Mouse (Mus musculus) ZHBTc4 (cell line): ENCODE results near the gene Eya2.

ENCODE experiments used
- DNase-seq: peaks from one replicate; pipeline ENCODE4 v3.0.0-alpha.2; 2011; ENCODE audit warnings: low read depth, low spot score

The Eya2 gene

DNA sequence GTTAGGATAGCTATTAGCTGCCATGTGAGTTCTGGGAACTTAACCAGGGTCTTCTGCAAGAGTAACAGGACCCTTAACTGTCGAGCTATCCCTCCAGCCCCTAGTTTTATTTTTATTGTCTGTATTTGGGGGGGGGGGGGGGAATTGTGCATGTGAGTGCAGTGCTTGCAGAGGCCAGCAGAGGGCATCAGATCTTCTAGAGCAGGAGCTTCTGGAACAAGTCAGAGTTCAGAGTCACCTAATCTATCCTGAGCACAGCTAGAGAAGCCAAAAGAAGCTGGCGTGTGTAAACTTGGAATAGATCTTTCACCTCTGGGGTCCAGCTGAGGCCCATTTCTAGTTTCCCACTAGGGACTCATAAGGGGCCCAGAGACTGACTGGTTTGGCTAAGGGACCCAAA, 1.1 kb upstream of the Eya2 start:
- DNase-seq: peak; percentile 60

DNA sequence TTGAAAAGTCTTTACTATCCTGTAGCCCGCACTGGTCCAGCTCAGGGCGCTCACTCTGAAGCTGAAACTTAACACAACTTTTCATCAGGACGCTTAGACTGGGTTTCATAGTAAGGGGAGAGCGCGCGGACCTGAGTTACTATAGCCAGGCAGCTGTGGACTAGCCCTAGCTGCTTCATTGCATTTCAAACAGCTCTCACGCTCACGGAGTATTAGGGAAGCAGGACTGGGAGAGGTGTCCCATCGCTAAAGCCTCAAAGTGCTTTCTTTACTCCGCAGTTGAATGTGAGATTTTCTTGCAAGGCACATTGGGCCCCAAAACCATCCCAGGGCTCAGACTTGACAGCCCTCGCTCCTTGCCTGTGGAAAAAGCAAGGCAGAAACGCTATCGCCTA, 841 bp downstream of the Eya2 start:
- peak; percentile 30 for DNase-seq

DNA sequence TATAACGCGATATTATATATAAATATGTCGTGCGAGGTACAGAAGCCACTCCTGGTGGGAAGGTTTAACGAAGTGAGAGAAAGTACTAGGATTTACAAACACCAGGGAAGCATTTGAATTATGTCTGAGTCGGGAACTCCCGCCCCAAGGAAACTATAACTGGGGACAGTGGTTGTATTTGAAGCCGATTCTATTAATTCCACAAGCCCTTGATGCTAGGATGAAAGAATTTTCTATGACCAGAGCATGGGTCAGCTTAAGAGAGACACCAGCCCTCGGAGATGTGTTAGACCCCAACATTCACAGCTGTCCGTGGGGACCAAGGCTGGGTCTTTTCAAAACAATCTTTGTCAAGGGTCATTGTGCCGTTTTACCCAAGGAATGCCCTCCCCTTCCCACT, 1.3 kb downstream of the Eya2 start:
- DNase-seq: no peak

DNA sequence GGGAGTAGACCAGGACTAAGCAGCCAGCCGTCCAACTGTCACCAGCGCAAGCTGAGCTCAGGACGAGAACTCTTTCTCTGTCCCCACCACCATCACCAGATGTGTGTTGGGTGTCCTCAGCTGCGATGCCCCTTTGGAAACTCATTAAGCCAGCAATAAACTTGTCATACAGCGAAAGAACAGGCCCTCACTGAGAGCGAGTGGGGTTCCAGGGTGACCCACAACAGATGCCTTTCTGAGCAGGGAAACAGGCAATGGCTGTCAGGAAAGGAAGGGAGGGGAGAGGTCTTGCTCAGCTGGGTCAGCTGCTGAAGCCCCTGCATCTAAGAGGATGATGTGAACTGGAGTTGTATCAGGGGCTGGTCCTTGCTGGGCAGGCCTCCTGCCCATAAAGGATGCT, 2.7 kb downstream of the Eya2 start:
- no peak for DNase-seq

DNA sequence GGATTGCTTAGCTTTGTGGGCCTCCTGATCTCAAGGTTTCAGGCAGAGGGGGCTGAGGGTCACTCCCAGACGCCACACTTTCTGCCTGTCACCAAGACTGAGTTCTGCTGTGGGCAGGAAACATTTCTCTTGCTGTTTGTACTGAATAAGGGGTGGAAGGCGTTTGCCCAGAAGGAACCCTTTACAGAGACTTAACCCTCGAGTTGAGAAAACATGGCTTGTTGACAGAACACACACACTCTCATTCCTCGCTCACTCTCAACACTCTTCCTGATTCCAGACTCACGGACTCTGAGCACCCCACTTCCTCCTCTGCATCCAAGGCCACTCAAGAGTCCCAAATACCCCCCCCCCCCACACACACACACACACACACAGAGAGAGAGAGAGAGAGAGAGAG, 3.3 kb downstream of the Eya2 start:
- no peak for DNase-seq

DNA sequence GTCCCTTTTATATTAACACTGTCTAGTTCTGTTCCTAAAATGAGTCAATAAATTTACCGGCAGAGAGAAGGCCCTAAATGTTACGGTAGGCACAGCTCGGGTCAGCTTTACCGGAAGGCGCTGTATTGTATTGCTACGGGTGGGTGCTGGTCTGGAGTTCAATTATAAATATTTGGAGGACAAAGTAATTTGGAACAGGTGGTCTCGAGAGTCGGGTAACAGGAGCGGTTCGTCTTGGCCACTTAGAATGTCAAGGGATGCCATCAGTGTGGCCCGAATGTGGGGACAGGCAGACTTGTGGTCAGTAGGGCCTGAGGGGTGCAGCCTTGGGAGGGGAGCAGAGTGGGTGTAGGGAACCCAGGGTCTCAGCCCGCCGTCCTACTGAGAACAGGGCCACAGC, 4.7 kb downstream of the Eya2 start:
- DNase-seq: no peak

DNA sequence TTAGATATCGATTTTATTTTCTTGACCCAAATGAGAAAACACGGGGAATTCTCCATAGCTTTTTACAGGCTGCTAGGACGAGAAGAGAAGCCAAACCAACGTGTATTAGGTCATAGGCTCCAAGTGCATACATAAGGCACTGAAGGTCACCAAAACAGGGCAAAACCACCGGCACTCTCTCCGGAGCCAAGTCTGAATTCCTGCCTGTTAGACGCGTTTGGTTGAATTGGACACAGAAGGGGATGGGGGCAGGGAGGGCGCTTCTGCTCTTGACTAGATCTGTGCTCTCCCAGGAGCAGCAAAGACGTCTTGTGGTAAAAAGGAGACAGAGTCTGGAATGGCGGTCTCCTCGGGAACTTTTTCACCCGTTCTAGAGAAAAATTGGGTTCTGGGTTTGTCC, 6.1 kb downstream of the Eya2 start:
- DNase-seq: peak; percentile 37

DNA sequence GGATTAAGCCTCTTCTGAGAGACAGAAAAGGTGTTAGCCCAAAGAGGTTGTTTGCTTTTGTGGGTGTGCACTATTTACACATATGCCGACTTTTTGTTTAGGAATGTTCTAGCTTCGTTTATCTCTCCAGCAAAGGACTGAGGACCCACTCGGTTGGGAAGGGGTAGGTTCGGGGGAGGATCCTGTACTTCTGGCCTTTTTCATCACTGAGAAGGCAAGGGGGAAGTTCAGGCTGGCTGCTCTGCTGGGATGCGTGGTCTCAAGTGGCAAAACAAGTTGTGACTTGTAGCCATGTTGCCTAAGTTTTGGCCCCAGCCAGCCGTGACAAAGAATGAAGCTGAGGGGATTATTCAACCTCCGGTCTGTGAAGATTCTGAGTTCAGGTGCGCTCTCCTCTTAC, 6.8 kb downstream of the Eya2 start:
- no peak for DNase-seq

DNA sequence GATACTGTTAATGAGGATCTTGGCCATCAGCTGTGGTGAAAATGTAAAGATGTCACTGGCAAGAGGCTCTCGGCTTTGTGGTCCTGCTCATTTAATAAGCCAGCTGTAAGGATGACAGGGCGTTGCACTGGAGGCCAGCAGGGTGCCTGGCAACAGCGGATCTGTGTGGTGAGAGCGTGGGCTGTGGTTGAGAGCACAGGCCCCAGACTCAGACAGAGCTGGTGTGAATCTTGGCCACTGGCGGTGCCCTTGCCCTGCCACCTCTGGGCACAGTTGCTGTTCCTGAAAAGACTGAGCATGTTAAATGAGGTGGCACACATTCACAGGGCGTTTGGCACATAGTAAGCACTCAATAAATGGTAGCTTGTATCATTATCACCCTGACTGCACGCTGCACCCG, 8.9 kb downstream of the Eya2 start:
- DNase-seq: peak; percentile 25

DNA sequence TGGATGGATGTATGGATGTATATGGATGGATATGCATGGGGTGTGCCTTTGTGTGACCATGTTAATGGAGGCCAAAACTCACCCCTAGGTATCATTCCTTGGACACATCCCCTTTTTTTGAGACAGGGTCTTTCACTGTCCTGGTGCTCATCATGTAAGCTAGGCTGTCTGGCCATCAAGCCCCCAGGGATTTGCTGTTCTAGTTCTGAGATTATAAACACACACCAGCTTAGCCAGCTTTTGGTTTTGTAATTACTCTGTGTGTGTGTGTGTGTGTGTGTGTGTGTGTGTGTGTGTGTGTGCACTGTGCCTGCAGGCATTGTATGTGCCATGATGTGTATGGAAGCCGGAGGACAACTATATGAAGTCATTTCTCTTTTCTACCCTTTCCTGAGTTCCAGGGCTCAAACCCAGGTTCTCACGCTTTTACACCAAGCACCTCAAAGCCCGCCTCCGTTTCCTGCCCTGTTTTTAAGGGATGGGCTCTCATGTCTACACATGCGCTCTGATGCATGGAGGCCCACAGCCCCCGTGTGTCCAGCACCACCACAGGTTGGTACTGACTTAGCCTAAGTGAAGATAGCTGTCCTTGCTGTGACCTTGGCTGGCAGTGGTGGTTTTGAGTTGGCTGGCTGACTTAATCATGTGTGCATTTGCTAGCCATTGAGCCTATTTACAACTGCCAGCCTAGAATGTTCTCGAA, 16.9 kb downstream of the Eya2 start:
- no peak for DNase-seq

DNA sequence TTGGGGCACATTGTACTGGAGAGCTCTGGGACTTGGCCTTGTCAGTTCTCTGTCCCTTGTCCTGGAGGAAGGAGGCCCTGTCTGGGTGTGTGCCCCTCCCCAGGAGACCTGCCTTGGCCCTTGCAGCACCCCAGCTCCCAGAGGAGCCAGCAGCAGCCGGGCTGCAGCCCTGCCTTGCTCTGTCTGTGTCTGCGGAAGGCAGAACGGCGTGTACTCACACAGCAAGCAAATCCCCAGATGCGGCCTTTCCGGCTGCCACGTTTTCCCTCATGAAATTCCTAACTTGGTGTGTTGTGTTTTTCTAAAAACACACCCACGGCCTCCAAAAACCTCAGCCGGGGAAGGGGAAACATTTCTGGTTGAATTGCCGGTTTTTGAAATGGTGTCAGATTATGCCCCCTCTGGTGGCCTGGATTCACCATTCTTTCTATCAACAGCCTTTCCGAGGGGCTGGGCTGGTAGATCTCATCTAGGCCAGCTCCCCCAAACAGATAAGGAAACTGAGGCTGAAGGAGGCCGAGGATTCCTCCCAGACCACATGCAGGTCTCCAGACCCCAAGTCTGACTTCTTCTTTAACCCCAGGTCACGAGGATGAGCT, 19.0 kb downstream of the Eya2 start:
- DNase-seq: no peak

DNA sequence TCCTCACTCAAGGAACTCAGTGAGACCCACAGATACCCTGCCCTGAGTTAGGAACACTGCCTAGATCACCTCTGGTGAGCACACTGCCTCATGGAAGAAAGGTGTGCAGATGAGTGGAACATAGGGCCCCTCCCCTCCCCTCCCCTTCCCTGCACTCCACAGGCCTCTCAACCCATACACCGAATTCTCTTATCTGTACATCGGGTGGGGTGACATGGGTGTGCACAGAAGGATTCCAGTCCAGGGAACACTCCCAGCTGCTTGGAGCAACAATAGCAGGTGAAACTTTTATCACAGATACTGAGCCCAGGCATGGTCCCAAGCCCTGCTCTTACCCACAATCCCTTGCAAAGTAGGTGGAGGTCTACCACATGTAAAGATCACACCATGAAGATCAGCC, 26.7 kb downstream of the Eya2 start:
- DNase-seq: no peak

DNA sequence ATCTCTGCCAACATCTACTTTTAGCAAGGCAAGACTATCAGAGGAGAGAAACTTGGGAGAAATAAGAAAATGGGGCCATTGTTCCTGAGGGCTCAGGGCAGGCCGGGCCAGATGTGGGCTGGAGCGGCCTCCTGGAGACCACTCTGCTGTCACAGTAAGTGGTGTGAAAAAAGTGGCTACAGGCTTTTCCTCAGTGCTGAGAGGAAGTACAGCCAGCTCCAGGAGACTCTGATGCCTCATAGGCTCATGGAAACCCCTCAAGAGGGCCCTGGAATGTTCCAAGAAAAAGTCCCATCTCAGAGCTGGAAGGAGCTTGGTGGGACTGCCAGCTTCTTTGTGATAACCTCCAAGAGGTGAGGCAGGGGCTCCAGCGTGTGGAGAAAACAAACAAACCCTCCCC, 27.8 kb downstream of the Eya2 start:
- DNase-seq: no peak

DNA sequence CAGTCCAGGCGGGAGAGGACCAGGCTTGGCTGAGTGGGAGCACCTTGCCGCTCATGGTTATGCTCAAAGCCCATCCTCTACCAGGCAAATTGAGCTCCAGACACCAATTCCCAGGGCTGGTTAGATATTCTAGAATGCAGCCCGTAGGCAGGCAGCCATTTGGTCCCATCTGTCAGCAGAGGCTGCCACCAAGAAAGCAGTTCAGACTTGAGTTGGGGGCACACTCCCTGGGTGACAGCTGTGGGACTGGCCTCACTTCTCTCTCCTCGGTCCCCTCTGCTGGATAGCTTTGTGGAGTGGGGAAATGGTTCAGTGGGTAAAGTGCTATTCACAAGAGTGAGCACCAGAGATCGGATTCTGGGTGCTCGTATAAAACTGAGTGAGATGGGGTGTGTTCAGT, 32.0 kb downstream of the Eya2 start:
- DNase-seq: no peak

DNA sequence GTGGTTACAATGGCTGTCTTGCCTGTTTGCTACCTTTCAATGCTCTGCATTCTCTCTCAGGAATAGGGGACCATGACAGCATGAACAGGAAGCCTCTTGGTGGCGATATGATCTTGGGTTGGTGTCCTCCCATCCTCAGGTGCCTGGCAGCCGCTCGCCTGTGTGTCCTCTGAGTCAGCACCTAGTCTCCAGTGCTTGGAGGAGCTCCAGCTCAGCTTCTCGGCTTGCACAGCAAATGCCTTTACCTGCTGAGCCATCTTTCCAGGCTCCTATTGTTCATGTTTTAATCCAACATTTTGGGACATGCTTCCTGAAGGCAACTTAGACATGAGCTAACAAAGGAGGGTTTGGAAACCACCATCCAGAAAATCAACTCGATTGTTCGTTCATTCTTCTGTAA, 33.1 kb downstream of the Eya2 start:
- DNase-seq: no peak

DNA sequence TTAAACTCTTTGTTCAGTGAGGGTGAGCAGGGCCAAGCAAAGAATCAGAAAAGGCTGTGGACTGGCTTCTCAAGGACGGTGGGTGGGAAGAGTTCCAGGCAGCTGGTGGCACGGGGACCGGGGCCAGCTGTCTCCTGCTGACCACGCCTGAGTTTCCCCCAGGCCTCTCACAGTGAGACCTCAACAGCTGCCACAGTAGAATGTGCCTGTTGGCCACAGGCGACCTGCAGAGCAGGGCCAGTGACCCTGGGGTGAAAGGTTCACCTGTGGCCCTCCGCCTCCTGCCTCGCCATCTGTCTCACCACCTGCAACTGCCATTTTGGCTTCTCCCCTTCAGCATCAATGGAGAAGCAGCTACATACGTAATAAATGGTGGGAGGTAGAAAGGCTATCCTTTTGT, 35.1 kb downstream of the Eya2 start:
- DNase-seq: no peak

DNA sequence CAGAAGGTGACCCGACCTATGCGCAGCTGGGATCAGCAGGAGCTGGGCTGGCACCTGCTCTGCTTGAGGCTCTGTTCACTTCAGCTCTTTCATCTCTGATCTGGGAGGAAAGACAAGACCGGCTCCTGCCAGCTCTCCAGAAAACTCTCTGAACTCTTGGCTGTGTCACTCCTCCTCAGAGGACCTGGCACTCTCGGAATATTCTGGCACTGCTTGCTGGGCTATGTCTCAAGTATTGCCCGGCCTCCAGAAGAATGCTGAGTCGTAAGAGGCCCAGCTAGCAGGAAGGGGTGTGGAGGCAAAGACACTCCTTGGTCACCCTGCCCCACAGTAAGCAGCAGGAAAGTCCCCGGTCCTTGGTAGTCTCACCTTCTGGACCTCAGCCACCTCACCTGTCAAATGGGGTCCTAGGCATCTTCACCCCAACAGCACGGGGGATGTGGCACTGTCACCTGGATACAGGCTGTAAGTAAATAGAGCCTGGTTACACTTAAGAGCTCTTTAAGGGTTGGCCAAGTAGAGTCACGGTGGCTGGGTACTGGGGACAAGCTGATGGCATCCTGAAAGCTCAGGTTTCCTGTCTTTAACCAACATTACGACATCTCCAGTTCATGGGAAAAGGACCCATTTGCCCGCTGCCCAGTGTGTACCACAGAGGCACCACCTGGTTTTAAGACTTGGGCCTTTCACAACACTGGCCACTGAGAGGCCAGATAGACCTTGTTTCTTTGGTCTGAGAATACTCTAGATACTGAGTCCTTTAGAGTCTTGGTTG, 38.4 kb downstream of the Eya2 start:
- no peak for DNase-seq

DNA sequence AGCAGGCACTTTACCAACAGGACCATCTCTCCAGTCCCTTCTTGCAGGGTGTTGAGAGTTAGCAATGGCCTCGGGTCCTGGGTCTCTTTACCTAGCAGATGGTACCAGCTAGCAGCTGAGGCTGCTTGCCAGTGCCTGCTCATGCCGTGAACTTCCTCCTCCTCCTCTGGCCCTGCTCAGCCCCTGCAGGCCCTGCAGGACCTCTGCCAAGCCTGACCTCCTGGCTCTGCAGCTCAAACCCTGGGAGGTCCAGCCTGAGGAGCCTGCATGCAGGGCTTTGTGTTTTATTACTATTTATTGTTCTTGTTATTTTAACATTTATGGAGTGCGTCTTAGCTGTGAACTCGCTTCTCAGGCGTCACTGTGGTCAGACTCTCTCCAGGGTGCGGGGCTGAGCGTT, 39.6 kb downstream of the Eya2 start:
- DNase-seq: no peak

DNA sequence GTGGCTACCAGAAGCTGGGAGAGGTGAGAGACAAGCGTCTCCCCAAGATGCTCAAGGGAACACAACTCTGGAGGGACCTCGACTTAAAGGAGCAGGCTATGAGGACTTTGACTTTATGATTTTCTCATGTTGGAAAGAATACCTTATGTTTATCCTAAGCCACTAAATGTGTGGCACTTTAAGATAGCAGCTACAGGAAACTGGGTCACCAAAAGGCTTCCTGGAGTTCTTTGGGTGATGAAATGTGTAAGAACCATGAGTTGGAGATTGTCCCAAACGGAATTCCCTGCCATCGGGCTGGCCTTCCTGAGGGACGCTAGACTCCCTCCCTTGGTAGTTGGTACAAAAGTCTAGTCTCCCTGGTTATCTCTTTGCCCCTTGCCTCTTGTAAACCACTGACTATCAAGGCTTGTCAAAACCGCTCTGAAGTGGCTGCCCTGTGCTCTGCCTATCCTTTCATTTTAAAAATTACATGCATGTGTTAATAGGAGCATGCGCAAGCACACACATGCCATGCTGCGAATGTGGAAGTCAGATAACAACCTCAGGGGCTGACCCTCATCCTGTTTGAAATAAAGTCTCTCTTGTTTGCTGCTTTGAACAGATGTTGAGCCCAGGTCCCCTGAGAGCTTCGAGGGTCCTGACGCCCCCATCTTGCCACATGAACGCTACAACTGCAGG, 44.4 kb downstream of the Eya2 start:
- DNase-seq: no peak

DNA sequence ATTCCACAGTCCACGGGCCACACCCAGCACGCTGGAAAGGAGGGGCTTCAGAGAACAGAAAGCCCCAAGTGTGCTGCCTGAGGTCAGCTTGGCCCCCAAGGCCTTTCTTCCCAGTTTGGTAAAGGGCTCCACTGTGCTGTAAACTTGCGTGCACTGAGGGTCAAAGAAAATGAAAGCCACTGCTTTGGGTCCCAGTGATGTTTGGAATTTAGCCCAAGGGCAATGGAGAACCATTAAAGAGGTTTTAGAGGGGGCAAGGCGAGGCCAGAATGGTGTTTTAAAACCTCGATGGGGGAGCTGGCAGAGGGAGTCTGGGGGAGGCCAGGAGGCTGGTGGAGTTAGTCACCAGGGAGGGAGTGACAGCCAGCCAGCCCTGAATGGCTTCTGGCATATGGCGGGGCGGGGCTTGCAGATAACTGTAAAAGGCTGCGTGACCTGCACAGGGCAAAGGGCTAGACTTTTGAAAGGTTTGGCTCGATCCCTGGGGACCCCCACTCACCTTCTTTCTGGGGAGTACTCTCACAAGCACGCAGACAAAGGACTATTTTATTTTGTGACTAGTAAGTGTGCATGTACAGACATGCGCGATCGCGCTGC, 47.2 kb downstream of the Eya2 start:
- peak; percentile 43 for DNase-seq

DNA sequence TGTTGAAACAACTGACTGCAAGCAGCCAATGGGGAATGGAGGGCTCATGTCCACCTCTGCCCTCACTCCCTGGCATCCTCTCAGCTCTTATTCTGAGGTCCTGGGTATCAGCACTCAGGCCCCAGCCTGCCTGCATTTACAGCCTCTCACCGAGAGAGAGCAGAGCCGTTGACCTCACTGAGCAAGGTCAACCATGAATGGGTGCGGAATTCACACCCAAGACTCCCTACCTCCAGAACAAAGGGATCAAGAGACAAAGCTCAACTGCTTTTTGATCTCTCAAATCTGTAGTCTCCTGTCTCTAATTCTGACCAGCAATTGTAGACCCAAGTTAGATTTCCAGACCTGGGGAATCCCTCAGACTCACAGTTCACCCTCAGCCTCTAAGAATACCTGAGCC, 48.8 kb downstream of the Eya2 start:
- peak; percentile 83 for DNase-seq

DNA sequence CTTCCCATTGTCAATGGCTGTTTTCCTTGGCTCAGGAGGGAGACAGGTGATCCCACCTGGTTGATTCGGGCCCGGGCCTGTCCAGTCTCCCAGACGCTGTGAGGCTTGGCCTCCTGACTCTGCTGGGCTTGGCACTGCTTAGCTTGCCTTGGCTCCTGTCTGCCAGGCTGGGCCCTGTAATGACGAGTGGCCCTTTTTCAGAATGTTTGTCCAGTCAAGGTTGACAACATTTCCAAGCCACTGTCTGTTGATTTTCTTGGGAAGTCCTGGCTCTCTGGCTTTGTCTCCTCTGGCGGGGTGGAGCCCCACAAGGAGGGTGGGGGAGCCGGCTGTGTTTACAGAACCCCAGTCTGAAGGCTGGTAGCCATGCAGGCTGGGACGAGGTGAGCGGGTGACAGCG, 49.2 kb downstream of the Eya2 start:
- DNase-seq: no peak
